Mouse (Mus musculus): ENCODE results near the gene Acsbg2.

DNA sequence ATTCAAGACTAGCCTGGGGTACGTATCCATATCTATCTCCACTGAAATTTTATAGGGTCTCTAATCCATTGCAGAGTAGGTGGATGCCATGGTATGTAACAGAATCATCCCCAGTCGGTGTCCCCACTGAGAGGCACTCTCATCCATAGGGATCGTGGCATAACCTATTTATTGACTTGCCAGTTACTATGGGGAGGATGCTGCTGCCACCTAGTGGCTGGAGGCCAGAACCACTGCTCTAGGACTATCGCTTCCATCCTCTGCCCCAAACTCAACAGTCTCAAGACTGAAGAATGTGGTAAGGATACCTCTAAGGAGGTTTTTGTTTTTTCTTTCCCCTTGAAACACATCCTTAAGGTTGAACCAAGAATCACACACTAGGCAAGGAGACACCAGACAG is 16.0 kb downstream of the Acsbg2 start:
- TF ChIP-seq CTCF (IDR thresholded peaks at IDR 0.05; ENCODE audit: low read depth, low read length) (peak; percentile 94), TAL1 (conservative IDR thresholded peaks at IDR 0.05; ENCODE audit: low read depth, low read length) (no peak), GATA1 (IDR thresholded peaks at IDR 0.05; ENCODE audit: borderline replicate concordance, low read length) (no peak), POLR2AphosphoS5 (IDR thresholded peaks at IDR 0.05; ENCODE audit: insufficient replicate concordance, low read depth, low read length) (no peak), GATA2 (IDR thresholded peaks at IDR 0.05; ENCODE audit: borderline replicate concordance, low read depth, low read length) (no peak)

Measured in G1E (cell line).